Mouse (Mus musculus): ENCODE results near the gene Gne.

DNA sequence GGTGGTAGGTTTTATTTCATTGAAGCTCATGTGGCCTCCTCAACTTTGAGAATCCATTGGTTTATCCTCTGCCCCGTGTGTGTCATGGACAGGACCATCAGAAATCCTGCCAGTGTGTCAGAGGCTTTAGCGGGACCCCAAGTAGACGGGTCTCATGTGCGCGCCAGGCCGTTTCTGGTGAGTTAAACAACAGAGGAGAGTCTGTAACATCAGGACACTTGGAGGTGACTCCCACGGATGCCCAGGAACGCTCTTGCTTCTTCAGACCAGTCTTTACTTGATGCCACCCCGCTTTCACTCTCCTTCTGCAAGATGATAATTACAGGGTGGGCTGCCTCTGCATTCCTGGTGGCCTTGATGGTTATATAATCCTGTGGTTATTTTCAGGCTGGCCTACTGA is 60.3 kb downstream of the Gne start:
- no peak for TF ChIP-seq GATA1 (IDR thresholded peaks at IDR 0.05; ENCODE audit: borderline replicate concordance, low read length)
- TF ChIP-seq FLI1 (IDR thresholded peaks at IDR 0.05; ENCODE audit: low read length) = no peak
